Mouse (Mus musculus) adrenal gland, postnatal 4 days (tissue): ENCODE results near the gene Anxa2. TPM values are rescaled to one million over a fixed set of nuclear protein-coding genes. Genes with fewer than 3 reads are reported as not detected.
A peak's percentile ranks its signal among the peaks of the same experiment; 100 is the strongest.

ENCODE experiments used
- DNase-seq, 2 experiments: peaks; one replicate each; pipeline ENCODE4 v3.0.0; 2021 to 2022; ENCODE audit warnings: low spot score in 2 of 2, mixed read lengths in 2 of 2
- total RNA-seq, 2 experiments: library from RNA; stranded (reverse); gene quantifications; 2 replicates each; pipeline ENCODE4 v1.2.3; 2021

Gene Anxa2
- total RNA-seq, 2 experiments from 2014 or later = 338 to 365 TPM

- DNase-seq = peak; percentile 35 to 72
Observed at GRCm38 (mm10) chr9:69457747-69458625, 4.6 kb downstream of the Anxa2 start.

- DNase-seq = peak in 1 of 2 experiments; percentile 41
Observed at GRCm38 (mm10) chr9:69458982-69459381, 5.6 kb downstream of the Anxa2 start.

- DNase-seq = no peak
Observed at GRCm38 (mm10) chr9:69459876-69460275, 6.5 kb downstream of the Anxa2 start.

- DNase-seq = no peak
Observed at GRCm38 (mm10) chr9:69463046-69463445, 9.6 kb downstream of the Anxa2 start.

GRCm38 (mm10) chr9:69464109-69464756, 10.8 kb downstream of the Anxa2 start:
- DNase-seq = no peak

- no peak for DNase-seq
Observed at GRCm38 (mm10) chr9:69466098-69466497, 12.7 kb downstream of the Anxa2 start.

- no peak for DNase-seq
Observed at GRCm38 (mm10) chr9:69467310-69467939, 14.0 kb downstream of the Anxa2 start.

- DNase-seq = peak in 1 of 2 experiments; percentile 46
Observed at GRCm38 (mm10) chr9:69468991-69469390, 15.6 kb downstream of the Anxa2 start.

GRCm38 (mm10) chr9:69470362-69470761, 16.9 kb downstream of the Anxa2 start:
- DNase-seq = no peak

- DNase-seq = no peak
Observed at GRCm38 (mm10) chr9:69470921-69471320, 17.5 kb downstream of the Anxa2 start.

GRCm38 (mm10) chr9:69472724-69473123, 19.3 kb downstream of the Anxa2 start:
- DNase-seq = peak in 1 of 2 experiments; percentile 54

GRCm38 (mm10) chr9:69475873-69476272, 22.5 kb downstream of the Anxa2 start:
- DNase-seq = no peak

- no peak for DNase-seq
Observed at GRCm38 (mm10) chr9:69477195-69477823, 23.9 kb downstream of the Anxa2 start.

- DNase-seq = no peak
Observed at GRCm38 (mm10) chr9:69477824-69478222, 24.4 kb downstream of the Anxa2 start.

- peak; percentile 59 to 67 for DNase-seq
Observed at GRCm38 (mm10) chr9:69480344-69480743, 26.9 kb downstream of the Anxa2 start.

GRCm38 (mm10) chr9:69483811-69484210, 30.4 kb downstream of the Anxa2 start:
- no peak for DNase-seq

- DNase-seq = no peak
Observed at GRCm38 (mm10) chr9:69486140-69486539, 32.7 kb downstream of the Anxa2 start.

GRCm38 (mm10) chr9:69488510-69488909, 35.1 kb downstream of the Anxa2 start:
- no peak for DNase-seq

- no peak for DNase-seq
Observed at GRCm38 (mm10) chr9:69488972-69489371, 35.6 kb downstream of the Anxa2 start.

GRCm38 (mm10) chr9:69492809-69493208, 39.4 kb downstream of the Anxa2 start:
- DNase-seq = no peak

GRCm38 (mm10) chr9:69502504-69502903, 49.1 kb downstream of the Anxa2 start:
- DNase-seq = peak; percentile 46 to 47
